Mouse (Mus musculus): ENCODE measurements around the gene Cnnm2.

- TF ChIP-seq POLR2A (IDR thresholded peaks at IDR 0.05; ENCODE audit: borderline replicate concordance, low read depth, low read length) (no peak), CTCF (IDR thresholded peaks at IDR 0.05; ENCODE audit: low read depth, low read length) (no peak)
Measured at GRCm38 (mm10) chr19:46898222-46898621, 136.8 kb downstream of the Cnnm2 start.

All from bone marrow macrophage, adult 2 months (primary cell).